Mouse (Mus musculus): ENCODE measurements around the gene Golph3l. TPM values are rescaled to one million over a fixed set of nuclear protein-coding genes. Genes with fewer than 3 reads are reported as not detected.

Gene Golph3l
- polyA plus RNA-seq, 1 experiment from 2014 or later: 27.6 TPM

GRCm38 (mm10) chr3:95598734-95599133, 10.0 kb downstream of the Golph3l start:
- no peaks in the 10 kb centered on the region for H3K27me3 ChIP-seq (replicated peaks; ENCODE audit: control insufficient read depth, insufficient read depth, low read length)
- no peak overlapping the region; the same call in 1 of the 2 replicates for H3K4me2 ChIP-seq (replicated peaks; ENCODE audit: low read depth)
- no peak overlapping the region for H3K9ac ChIP-seq (ENCODE audit: low read depth, low read length)
- peaks cover 17% of the 10 kb centered on the region; the same call in 1 of the 2 replicates for H3K36me3 ChIP-seq (ENCODE audit: control insufficient read depth, insufficient read depth)
- ATAC-seq: peak; percentile 55
- no peak for TF ChIP-seq CTCF (IDR thresholded peaks at IDR 0.05; ENCODE audit: low read depth)
- no peak overlapping the region for H3K4me3 ChIP-seq (ENCODE audit: low read depth, low read length)
- peak overlapping the region; percentile 57; the same call in 1 of the 2 replicates for H3K27ac ChIP-seq (ENCODE audit: low read depth, low read length)
- no peaks in the 10 kb centered on the region for H3K9me3 ChIP-seq (ENCODE audit: control insufficient read depth)
- H3K4me1 ChIP-seq (replicated peaks; ENCODE audit: control insufficient read depth, insufficient read depth, low read length): 0 out of 2 replicates have a peak, but pooled peaks cover 3% of the 10 kb centered on the region

GRCm38 (mm10) chr3:95601287-95601686, 12.6 kb downstream of the Golph3l start:
- Histone ChIP-seq H3K36me3 (ENCODE audit: control insufficient read depth, insufficient read depth) (peaks cover 3% of the 10 kb centered on the region), H3K4me3 (ENCODE audit: low read depth, low read length) (no peak overlapping the region), H3K9me3 (ENCODE audit: control insufficient read depth) (no peaks in the 10 kb centered on the region), H3K4me1 (replicated peaks; ENCODE audit: control insufficient read depth, insufficient read depth, low read length) (0 out of 2 replicates have a peak, but pooled peaks cover 3% of the 10 kb centered on the region), H3K27me3 (replicated peaks; ENCODE audit: control insufficient read depth, insufficient read depth, low read length) (no peaks in the 10 kb centered on the region), H3K4me2 (replicated peaks; ENCODE audit: low read depth) (no peak overlapping the region), H3K9ac (ENCODE audit: low read depth, low read length) (no peak overlapping the region), H3K27ac (ENCODE audit: low read depth, low read length) (peak overlapping the region; percentile 41; the same call in 1 of the 2 replicates)
- TF ChIP-seq CTCF (IDR thresholded peaks at IDR 0.05; ENCODE audit: low read depth): no peak
- ATAC-seq: peak; percentile 49
- WGBS: 28% methylated on average over 3 of the region's 3 CpGs

GRCm38 (mm10) chr3:95606096-95606495, 17.4 kb downstream of the Golph3l start:
- Histone ChIP-seq H3K9me3 (ENCODE audit: control insufficient read depth) (no peaks in the 10 kb centered on the region), H3K4me3 (ENCODE audit: low read depth, low read length) (no peak overlapping the region), H3K9ac (ENCODE audit: low read depth, low read length) (no peak overlapping the region), H3K27me3 (replicated peaks; ENCODE audit: control insufficient read depth, insufficient read depth, low read length) (no peaks in the 10 kb centered on the region), H3K4me1 (replicated peaks; ENCODE audit: control insufficient read depth, insufficient read depth, low read length) (0 out of 2 replicates have a peak, but pooled peaks cover 3% of the 10 kb centered on the region), H3K36me3 (ENCODE audit: control insufficient read depth, insufficient read depth) (peaks cover 34% of the 10 kb centered on the region), H3K4me2 (replicated peaks; ENCODE audit: low read depth) (no peak overlapping the region), H3K27ac (ENCODE audit: low read depth, low read length) (no peak overlapping the region)
- WGBS: 83% methylated on average over 3 of the region's 3 CpGs
- ATAC-seq: no peak
- no peak for TF ChIP-seq CTCF (IDR thresholded peaks at IDR 0.05; ENCODE audit: low read depth)

- H3K27ac ChIP-seq (ENCODE audit: low read depth, low read length): no peak overlapping the region; the same call in 1 of the 2 replicates
- TF ChIP-seq CTCF (IDR thresholded peaks at IDR 0.05; ENCODE audit: low read depth): no peak
- 69% methylated on average over 3 of the region's 3 CpGs for WGBS
- H3K27me3 ChIP-seq (replicated peaks; ENCODE audit: control insufficient read depth, insufficient read depth, low read length): no peaks in the 10 kb centered on the region
- H3K9me3 ChIP-seq (ENCODE audit: control insufficient read depth): no peaks in the 10 kb centered on the region
- H3K36me3 ChIP-seq (ENCODE audit: control insufficient read depth, insufficient read depth): peaks cover 33% of the 10 kb centered on the region
- H3K9ac ChIP-seq (ENCODE audit: low read depth, low read length): no peak overlapping the region
- no peak overlapping the region for H3K4me3 ChIP-seq (ENCODE audit: low read depth, low read length)
- no peak overlapping the region for H3K4me2 ChIP-seq (replicated peaks; ENCODE audit: low read depth)
- ATAC-seq: no peak
- H3K4me1 ChIP-seq (replicated peaks; ENCODE audit: control insufficient read depth, insufficient read depth, low read length): no peaks in the 10 kb centered on the region
These were observed 20.5 kb downstream of the Golph3l start for GRCm38 (mm10) chr3:95609195-95609594.

- TF ChIP-seq CTCF (IDR thresholded peaks at IDR 0.05; ENCODE audit: low read depth): no peak
- no peak overlapping the region; the same call in 1 of the 2 replicates for H3K4me2 ChIP-seq (replicated peaks; ENCODE audit: low read depth)
- H3K4me3 ChIP-seq (ENCODE audit: low read depth, low read length): no peak overlapping the region
These were observed 25.3 kb downstream of the Golph3l start for GRCm38 (mm10) chr3:95613996-95614395.

GRCm38 (mm10) chr3:95618511-95618910, 29.8 kb downstream of the Golph3l start:
- Histone ChIP-seq H3K27ac (ENCODE audit: low read depth, low read length) (no peak overlapping the region), H3K9ac (ENCODE audit: low read depth, low read length) (no peak overlapping the region), H3K27me3 (replicated peaks; ENCODE audit: control insufficient read depth, insufficient read depth, low read length) (no peaks in the 10 kb centered on the region), H3K4me3 (ENCODE audit: low read depth, low read length) (no peak overlapping the region), H3K4me2 (replicated peaks; ENCODE audit: low read depth) (no peak overlapping the region), H3K9me3 (ENCODE audit: control insufficient read depth) (no peaks in the 10 kb centered on the region), H3K36me3 (ENCODE audit: control insufficient read depth, insufficient read depth) (peaks cover 31% of the 10 kb centered on the region), H3K4me1 (replicated peaks; ENCODE audit: control insufficient read depth, insufficient read depth, low read length) (no peaks in the 10 kb centered on the region)
- 50% methylated on average over 1 of the region's 1 CpGs for WGBS
- no peak for TF ChIP-seq CTCF (IDR thresholded peaks at IDR 0.05; ENCODE audit: low read depth)
- no peak for ATAC-seq

More at GRCm38 (mm10) chr3:95613996-95614395, 25.3 kb downstream of the Golph3l start:
- H3K27ac ChIP-seq (ENCODE audit: low read depth, low read length): peak overlapping the region; percentile 50
- 37% methylated on average over 1 of the region's 1 CpGs for WGBS
- no peaks in the 10 kb centered on the region for H3K4me1 ChIP-seq (replicated peaks; ENCODE audit: control insufficient read depth, insufficient read depth, low read length)
- peaks cover 43% of the 10 kb centered on the region for H3K36me3 ChIP-seq (ENCODE audit: control insufficient read depth, insufficient read depth)
- no peaks in the 10 kb centered on the region for H3K9me3 ChIP-seq (ENCODE audit: control insufficient read depth)
- no peaks in the 10 kb centered on the region for H3K27me3 ChIP-seq (replicated peaks; ENCODE audit: control insufficient read depth, insufficient read depth, low read length)
- ATAC-seq: peak; percentile 82
- H3K9ac ChIP-seq (ENCODE audit: low read depth, low read length): no peak overlapping the region

Data from intestine, postnatal 0 days (tissue).